Mouse (Mus musculus) myocyte (in vitro differentiated cells): ENCODE results near the gene Nupl1.

Experiments used
- E2F4 ChIP-seq: IDR thresholded peaks from one replicate; pipeline ENCODE4 v1.6.1; 2011; ENCODE audit warnings: mild to moderate bottlenecking, control low read depth, moderate library complexity; ENCODE audit not compliant: insufficient read depth
- MAX ChIP-seq: IDR thresholded peaks from one replicate; pipeline ENCODE4 v1.6.1; 2011; ENCODE audit warnings: low read depth, mild to moderate bottlenecking, control low read depth
- MYOD1 ChIP-seq, 3 experiments: IDR thresholded peaks; one replicate each; pipeline ENCODE4 v1.6.1; 2011; ENCODE audit warnings: control low read depth in 2 of 3, low read depth in 2 of 3, mild to moderate bottlenecking in 2 of 3, moderate library complexity in 1 of 3; ENCODE audit not compliant: insufficient read length in 2 of 3, control insufficient read depth in 1 of 3
- MYOG ChIP-seq, 3 experiments: IDR thresholded peaks; one replicate each; pipeline ENCODE4 v1.6.1; 2011; ENCODE audit warnings: control low read depth in 2 of 3, low read depth in 2 of 3, mild to moderate bottlenecking in 2 of 3; ENCODE audit not compliant: insufficient read length in 2 of 3, control insufficient read depth in 1 of 3, insufficient read depth in 1 of 3
- POLR2A ChIP-seq: IDR thresholded peaks from one replicate; pipeline ENCODE4 v1.6.1; 2011; ENCODE audit warnings: low read depth, mild to moderate bottlenecking, control low read depth, moderate library complexity; ENCODE audit not compliant: insufficient read length
- POLR2AphosphoS2 ChIP-seq: IDR thresholded peaks from one replicate; pipeline ENCODE4 v1.6.1; 2011; ENCODE audit warnings: low read depth, control low read depth; ENCODE audit not compliant: insufficient read length
- TCF12 ChIP-seq: IDR thresholded peaks from one replicate; pipeline ENCODE4 v1.6.1; 2011; ENCODE audit warnings: mild to moderate bottlenecking, control low read depth; ENCODE audit not compliant: poor library complexity, insufficient read depth, severe bottlenecking
- TCF3 ChIP-seq: IDR thresholded peaks from one replicate; pipeline ENCODE4 v1.6.1; 2011; ENCODE audit warnings: low read depth, control low read depth; ENCODE audit not compliant: insufficient read length
- USF1 ChIP-seq: IDR thresholded peaks from one replicate; pipeline ENCODE4 v1.6.1; 2011; ENCODE audit warnings: low read depth, mild to moderate bottlenecking, control low read depth, moderate library complexity

DNA sequence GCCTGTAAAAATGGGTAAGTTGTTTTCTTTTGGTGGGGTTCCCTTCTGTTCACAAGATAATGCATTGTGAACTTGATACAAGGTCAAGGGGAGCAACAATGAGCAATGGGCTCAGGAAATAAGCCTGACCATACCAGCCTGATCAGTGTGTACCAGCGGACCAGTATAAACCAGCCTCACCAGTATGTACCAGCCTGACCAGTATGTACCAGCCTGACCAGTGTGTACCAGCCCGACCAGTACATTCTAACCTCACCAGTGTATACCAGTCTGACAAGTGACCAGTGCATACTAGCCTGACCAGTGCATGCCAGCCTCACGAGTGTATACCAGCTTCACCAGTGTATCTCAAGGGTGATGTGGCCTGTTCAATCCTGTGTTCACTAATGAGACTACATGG, 87.9 kb downstream of the Nupl1 start:
- TF ChIP-seq POLR2A (no peak), MAX (no peak), E2F4 (no peak), POLR2AphosphoS2 (no peak), USF1 (no peak), TCF12 (no peak), MYOD1 (IDR thresholded peaks at IDR 0.05; ENCODE audit: control insufficient read depth in 1 of 3, insufficient read length in 2 of 3, low read depth in 2 of 3) (no peak), MYOG (IDR thresholded peaks at IDR 0.05; ENCODE audit: control insufficient read depth in 1 of 3, insufficient read depth in 1 of 3, insufficient read length in 2 of 3, low read depth in 2 of 3) (no peak), TCF3 (no peak)
